Mouse (Mus musculus) right cerebral cortex, postnatal 36 days (tissue): ENCODE results near the gene Oas3.
A peak's percentile ranks its signal among the peaks of the same experiment; 100 is the strongest.
"Not testable (repeated sequence)": the region's sequence is repeated elsewhere in the genome, so short reads cannot be mapped to it uniquely, and the experiment has no call there.

Source experiments
- DNase-seq, 2 experiments: peaks; one replicate each; pipeline ENCODE4 v3.0.0; 2022; ENCODE audit warnings: low spot score in 2 of 2, mixed read lengths in 1 of 2

Oas3 gene

GRCm38 (mm10) chr5:120777478-120777877, at the start of gene Oas3:
Gene Oas3 (minus strand): TSS chr5:120777661.
- DNase-seq = no peak

GRCm38 (mm10) chr5:120818999-120819398, 41.5 kb upstream of the Oas3 start:
- DNase-seq = no peak

- no peak for DNase-seq
Observed at GRCm38 (mm10) chr5:120815949-120816348, 38.5 kb upstream of the Oas3 start.

- no peak for DNase-seq
Observed at GRCm38 (mm10) chr5:120813023-120813422, 35.6 kb upstream of the Oas3 start.

GRCm38 (mm10) chr5:120811951-120812819, 34.7 kb upstream of the Oas3 start, which contains the start of gene Oas1c:
Gene Oas1c (minus strand): TSS chr5:120812514.
- DNase-seq = peak; percentile 67 to 76

DNA sequence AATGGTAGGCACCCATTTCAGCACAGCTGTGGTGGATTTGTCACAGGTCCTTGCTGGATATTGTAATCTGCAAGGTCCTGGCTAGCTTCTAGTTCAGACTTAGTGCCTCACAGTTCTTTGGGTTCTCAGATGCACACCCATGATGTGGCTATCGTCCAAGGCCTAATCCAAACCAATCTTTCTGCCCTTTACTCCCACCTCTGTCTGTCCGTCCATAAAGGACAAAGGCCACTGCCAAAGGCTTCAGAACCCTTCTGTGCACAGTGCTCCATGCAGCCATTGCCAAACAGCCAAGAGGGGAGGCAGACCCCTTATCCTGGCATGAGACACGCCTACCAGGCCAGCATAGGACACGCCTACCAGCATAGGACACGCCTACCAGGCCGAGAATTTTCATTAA, 31.7 kb upstream of the Oas3 start:
- DNase-seq = no peak

DNA sequence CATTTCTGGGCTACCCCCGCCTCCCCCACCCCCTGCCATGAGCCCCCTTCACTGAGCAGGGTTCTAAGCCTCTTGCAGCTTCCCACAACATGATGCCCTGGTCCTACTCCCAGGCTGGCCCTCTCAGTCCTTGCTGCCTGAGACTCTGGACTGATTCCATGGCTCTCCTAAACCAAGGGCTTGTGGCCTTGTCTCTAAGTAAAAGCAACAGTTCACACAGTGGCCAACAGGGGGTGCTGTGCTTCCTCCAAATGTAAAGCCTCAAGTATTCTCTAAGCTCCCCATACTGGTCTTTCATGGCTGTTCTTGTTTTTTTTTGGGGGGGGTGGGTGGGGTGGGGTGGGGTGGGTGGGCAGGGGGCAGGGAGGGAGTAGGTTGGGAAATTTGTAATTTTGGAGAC, 29.0 kb upstream of the Oas3 start:
- peak in 1 of 2 experiments; percentile 30 for DNase-seq

GRCm38 (mm10) chr5:120803596-120803995, 26.1 kb upstream of the Oas3 start:
- DNase-seq = no peak

- not testable (repeated sequence) for DNase-seq
Observed at GRCm38 (mm10) chr5:120798943-120799342, 21.5 kb upstream of the Oas3 start.

GRCm38 (mm10) chr5:120798147-120798546, 20.7 kb upstream of the Oas3 start:
- DNase-seq = not testable (repeated sequence)

DNA sequence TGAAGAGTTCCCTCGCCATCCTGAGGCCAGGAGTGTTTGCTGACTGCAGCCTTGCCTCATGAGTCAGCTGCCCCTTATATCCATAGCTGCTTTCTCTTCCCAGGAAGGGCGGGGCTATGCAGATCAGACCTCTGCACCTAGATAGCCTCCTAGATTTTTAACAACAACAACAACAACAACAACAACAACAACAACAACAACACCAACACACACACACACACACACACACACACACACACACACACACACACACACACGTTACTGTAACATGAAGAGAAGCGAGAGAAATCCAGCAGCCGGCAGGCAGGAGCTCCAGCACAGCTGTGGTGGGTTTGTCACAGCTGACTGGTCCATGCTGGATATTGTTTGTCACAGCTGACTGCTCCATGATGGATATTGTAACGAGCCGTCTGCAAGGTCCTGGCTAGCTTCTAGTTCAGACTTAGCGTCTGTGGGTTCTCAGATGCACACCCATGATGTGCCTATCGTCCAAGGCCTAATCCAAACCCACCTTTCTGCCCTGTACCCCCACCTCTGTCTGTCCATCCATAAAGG, 18.1 kb upstream of the Oas3 start, which contains the start of gene Oas1e:
TSS of gene Oas1e (minus strand) at position 51 of the 555 bp plus-strand sequence.
- DNase-seq = not testable (repeated sequence)

DNA sequence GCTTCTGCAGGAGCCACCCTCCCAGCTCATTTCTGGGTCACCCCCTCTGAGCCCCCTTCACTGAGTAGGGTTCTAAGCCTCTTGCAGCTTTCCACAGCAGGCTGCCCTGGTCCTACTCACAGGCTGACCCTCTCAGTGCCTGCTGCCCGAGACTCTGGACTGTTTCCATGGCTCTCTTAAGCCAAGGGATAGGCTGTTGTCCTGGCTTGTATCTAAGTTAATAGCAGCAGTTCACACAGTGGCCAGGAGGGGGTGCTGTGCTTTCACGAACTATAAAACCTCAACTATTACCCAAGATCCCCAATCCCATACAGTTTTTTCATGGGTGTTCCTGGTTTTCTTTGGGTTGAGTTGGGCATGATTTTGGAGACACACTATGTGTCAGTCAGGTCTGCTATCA, 15.6 kb upstream of the Oas3 start:
- DNase-seq = peak; percentile 12 to 33

DNA sequence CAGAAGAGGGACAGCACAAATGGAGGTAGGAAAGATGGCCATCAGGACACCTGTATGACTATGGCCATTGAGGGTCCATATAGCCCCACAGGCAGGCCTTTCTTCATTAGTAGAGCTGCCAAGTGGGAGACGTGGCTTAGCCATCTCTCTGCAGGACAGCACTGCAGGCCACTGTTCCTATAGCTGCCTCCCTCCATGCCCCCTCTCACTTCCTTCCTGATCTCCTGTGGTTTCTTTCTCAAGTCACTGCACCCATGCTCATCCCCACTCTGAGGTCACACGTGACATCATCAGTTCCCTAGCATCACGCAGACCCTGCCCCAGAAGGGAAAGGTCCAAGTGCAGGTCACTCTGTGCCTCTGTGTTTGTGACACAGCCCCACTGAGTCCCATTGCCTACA, 9.6 kb upstream of the Oas3 start:
- DNase-seq = no peak

- DNase-seq = no peak
Observed at GRCm38 (mm10) chr5:120782446-120782845, 5.0 kb upstream of the Oas3 start.

GRCm38 (mm10) chr5:120781646-120782045, 4.2 kb upstream of the Oas3 start:
- no peak for DNase-seq

DNA sequence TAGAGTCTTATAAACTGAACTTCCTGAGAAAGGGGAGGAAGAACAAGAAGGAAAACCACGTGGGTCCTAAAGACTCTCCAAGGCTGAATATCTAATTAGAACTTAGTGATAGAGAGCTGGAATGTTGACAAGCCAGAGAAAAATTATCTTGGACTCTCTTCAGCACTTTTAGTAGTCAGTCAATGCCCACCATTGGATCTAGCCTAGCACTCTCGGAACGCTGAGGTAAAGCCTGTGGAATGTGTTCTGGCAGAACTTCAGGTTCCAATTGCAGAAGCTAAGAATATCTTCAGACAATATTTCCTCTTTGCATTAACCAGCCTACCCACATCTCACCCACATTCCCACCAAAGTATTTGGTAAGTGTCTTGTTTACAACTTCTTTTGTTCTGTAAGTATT, 2.5 kb upstream of the Oas3 start:
- DNase-seq = no peak

- no peak for DNase-seq
Observed at GRCm38 (mm10) chr5:120778941-120779340, 1.5 kb upstream of the Oas3 start.

- DNase-seq = no peak
Observed at GRCm38 (mm10) chr5:120776801-120777200, 660 bp downstream of the Oas3 start.

- no peak for DNase-seq
Observed at GRCm38 (mm10) chr5:120775287-120775985, 2.0 kb downstream of the Oas3 start.

GRCm38 (mm10) chr5:120769396-120769795, 8.1 kb downstream of the Oas3 start:
- no peak for DNase-seq

DNA sequence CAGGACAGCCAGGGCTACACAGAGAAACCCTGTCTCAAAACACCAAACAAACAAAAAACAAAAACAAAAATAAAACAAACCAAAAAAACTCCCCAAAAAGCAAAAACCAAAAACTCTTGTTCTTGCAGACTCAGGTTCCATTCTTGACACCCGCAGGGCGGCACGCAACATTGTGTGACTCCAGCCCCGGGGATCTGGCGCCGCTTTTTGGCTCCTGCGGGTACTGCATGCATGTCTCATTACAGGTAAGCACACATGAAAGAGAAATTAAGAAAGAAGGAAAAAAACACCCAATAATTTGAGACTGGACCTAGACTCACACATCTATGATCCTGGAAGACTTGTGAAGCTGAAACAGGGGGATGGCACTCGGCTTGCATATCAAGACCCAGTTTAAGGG, 12.5 kb downstream of the Oas3 start:
- no peak for DNase-seq

DNA sequence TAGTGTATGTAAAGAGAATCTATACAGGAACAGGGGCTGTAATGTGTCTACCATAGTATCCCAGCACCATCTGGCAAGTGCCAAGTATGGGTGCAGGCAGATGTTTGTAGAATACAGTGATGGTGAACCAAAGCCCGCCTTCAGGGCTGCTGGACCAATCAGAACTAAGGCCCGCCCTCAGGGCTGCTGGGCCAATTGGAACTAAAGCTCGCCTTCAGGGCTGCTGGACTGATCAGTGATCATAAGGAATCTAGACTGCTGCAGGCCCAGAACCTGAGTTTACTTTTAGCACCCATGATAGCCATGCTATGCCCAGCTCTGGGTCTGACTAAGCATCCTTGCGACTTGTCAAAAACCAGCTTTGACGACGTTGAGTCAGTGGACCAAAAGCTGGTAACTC, 15.6 kb downstream of the Oas3 start:
- DNase-seq = no peak
